Mouse (Mus musculus) adrenal gland, postnatal 14 days (tissue): ENCODE measurements around the gene Rpl35a. TPM values are rescaled to one million over a fixed set of nuclear protein-coding genes. Genes with fewer than 3 reads are reported as not detected.
A peak's percentile ranks its signal among the peaks of the same experiment; 100 is the strongest.

Source experiments
- DNase-seq: peaks from one replicate; pipeline ENCODE4 v3.0.0; 2021; ENCODE audit warnings: mixed read lengths
- long read RNA-seq, 2 experiments: library from polyadenylated mRNA; stranded (forward); transcript quantifications; one replicate each; pipeline ENCODE4 v2.0.0; 2021
- total RNA-seq: library from RNA; stranded (reverse); gene quantifications from 2 replicates; pipeline ENCODE4 v1.2.3, GENCODE M21; 2021

Gene Rpl35a
- total RNA-seq, result 526 and 608 TPM in 2 replicates
- long read RNA-seq, experiment 1, transcript Rpl35a-201 (5 exons, 491 nt), result minor isoform, 13 of 134 reads
- long read RNA-seq, experiment 1, transcript Rpl35a-204 (5 exons, 500 nt), result minor isoform, 17 of 134 reads
- long read RNA-seq, experiment 1, transcript Rpl35a-205 (5 exons, 510 nt), result major isoform, 81 of 134 reads
- long read RNA-seq, experiment 1, transcript Rpl35a-202 (4 exons, 518 nt), result minor isoform, 12 of 134 reads
- long read RNA-seq, experiment 1, partial matches to known transcripts, result 4 of 134 reads
- long read RNA-seq, experiment 1, other reads (novel, unspliced or antisense), result 1 of 134 reads
- long read RNA-seq, experiment 2, transcript Rpl35a-201 (5 exons, 491 nt), result minor isoform, 16 of 144 reads
- long read RNA-seq, experiment 2, transcript Rpl35a-205 (5 exons, 510 nt), result major isoform, 98 of 144 reads
- long read RNA-seq, experiment 2, transcript Rpl35a-202 (4 exons, 518 nt), result minor isoform, 8 of 144 reads
- long read RNA-seq, experiment 2, transcript Rpl35a-204 (5 exons, 500 nt), result minor isoform, 11 of 144 reads
- long read RNA-seq, experiment 2, partial matches to known transcripts, result 9 of 144 reads
- long read RNA-seq, experiment 2, other reads (novel, unspliced or antisense), result 0 of 144 reads

- DNase-seq, result peak; percentile 94
These were observed at the start of gene Rpl35a, which contains the start of gene Iqcg for GRCm38 (mm10) chr16:33056095-33056785. Gene Rpl35a, plus strand, starts transcription at chr16:33056453. Gene Iqcg, minus strand, starts transcription at chr16:33056218.

- no peak for DNase-seq
These were observed 49.4 kb upstream of the Rpl35a start for GRCm38 (mm10) chr16:33006888-33007287.

DNA sequence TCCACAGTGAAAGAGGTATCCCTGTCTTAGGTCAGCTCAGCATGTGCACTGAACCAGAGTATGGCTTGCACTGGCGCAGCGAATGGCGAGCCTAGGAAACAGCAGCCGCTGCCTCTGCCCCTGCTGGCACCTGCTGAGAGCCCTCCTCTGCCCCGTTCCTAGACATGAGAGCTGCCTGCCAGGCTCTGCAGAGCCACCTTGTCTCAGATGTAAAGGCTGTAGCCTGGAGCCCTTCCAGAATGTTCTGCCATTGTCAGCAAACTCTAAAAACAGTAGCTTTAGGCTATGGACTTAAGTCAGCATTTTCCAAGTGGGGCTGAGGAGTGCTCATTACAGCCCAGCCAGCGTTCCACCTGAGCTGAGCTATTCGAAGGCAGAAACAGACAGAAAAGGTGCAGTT, 48.8 kb upstream of the Rpl35a start:
- no peak for DNase-seq

- no peak for DNase-seq
These were observed 46.1 kb upstream of the Rpl35a start for GRCm38 (mm10) chr16:33010166-33010565.

DNA sequence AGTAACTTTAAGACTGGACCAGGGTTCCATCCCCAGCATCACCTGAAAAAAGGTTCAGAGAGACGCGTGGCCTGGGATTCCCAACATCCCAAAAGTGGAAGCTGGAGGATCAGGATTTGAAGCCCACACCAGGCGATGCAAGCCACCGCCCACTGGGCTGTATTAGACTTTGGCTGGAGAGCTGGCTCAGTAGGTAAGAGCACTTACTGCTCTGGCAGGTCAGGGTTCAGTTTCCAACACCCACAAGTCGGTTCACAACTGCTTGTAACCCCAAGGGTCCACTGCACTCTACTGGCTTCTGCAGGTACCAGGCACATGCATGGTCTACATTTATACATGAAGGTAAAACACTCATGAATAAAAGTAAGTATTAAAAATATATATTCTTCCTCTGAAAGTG, 42.5 kb upstream of the Rpl35a start:
- no peak for DNase-seq

GRCm38 (mm10) chr16:33014921-33015320, 41.3 kb upstream of the Rpl35a start:
- no peak for DNase-seq

DNA sequence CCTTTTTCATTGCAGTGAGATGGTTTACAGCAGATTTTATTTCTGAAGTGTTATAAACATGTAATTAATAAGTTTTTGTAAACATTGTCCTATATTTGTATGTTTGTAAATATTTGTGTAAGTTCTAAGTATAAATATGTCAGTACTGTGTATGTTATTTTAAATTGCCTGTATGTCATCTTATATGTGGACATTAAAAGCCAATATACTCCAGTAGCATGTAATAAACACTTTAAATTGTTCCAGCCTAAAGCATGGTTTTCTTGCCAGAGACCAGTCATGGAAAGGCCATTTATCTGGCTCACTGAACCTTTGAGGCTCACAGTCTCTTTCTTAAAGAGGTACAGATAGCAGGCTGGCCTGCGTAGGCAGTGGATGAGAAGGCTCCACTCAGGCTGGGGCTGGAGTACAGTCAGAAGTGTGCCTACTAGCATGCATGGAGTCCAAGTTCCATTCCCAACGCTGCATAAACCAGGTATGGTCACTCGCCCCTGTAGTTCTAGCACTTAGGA, 40.8 kb upstream of the Rpl35a start:
- no peak for DNase-seq

DNA sequence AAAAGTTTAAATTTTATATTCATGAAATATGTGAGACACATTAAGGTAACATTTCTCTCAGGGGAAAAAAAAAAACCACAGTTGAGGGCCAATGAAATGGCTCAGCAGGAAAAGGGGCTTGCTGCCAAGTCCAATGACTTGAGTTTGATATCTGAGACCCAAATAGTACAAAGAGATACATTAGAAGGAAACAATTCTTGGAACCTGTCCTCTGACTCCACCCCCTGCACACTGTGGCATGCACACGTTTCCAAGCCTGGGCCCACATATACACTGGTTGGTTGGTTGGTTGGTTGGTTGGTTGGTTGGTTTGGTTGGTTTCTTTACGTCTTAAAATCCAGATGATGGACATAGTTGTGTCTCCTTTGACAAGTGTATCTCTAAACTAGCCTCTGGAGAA, 40.3 kb upstream of the Rpl35a start:
- DNase-seq, result no peak

- no peak for DNase-seq
These were observed 38.4 kb upstream of the Rpl35a start for GRCm38 (mm10) chr16:33017677-33018349.

DNA sequence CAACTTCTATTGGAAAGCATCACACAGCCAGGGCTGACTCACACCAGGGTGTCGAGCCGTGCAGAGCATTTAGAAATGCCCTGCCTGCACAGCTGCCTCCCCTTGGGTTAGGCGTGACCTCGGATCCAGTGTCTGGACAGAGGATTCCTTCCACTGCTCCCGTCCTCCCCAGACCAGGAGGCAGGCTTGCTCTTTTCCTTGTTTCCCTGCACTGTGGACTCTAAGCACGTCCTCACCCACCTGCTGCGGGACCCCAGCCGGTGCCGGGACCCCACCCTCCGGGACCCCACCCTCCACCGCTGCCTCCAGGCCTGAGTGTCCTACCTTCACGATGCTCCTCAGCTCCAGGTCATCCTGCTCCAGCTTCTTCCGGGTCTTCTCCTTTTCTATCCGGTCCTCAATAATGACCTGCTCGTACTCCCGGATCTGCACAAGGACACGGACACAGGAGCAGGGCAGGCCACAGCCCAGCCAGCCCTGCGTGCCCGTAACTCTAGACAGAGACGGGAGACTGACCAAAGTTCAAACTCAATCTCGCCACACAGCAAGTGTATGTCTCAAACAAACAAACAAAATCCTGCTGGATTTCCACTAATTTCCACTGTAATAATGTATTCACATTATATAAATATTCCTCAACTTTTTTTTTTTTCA, 37.0 kb upstream of the Rpl35a start:
- DNase-seq, result peak; percentile 75

- DNase-seq, result peak; percentile 41
These were observed 34.9 kb upstream of the Rpl35a start for GRCm38 (mm10) chr16:33021381-33021780.

GRCm38 (mm10) chr16:33023750-33024149, 32.5 kb upstream of the Rpl35a start:
- DNase-seq, result peak; percentile 93

DNA sequence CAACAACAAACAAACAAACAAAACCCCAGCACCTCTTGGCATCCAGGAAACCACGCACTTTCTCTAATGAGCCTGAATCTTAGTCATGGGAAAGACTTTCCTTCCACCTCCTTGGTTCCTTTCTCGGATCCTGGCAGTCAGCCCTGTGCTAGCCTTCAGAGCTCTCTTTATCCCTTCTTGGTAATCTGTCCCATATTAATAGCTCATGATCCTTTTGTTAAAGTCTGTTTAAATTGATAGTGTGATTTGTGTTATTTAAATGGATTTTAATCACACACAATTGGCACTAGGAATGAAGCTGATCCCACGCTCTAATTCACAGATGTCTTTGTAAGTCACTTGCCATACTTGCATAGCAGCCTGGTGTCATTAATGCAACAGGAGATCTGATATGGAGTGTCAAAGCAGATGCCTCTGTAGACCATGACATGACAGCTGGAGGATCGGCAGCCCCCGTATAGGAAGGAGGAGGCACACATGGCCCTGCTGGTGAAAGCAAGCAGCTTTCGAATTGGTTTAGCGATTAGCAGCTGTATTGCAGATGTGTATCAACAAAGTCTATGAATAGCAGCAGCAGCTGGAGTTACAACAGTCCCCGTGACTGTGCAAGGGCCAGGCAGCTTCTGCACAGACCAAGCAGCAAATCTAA, 31.7 kb upstream of the Rpl35a start:
- DNase-seq, result peak; percentile 6

- no peak for DNase-seq
These were observed 29.9 kb upstream of the Rpl35a start for GRCm38 (mm10) chr16:33026357-33026756.

DNA sequence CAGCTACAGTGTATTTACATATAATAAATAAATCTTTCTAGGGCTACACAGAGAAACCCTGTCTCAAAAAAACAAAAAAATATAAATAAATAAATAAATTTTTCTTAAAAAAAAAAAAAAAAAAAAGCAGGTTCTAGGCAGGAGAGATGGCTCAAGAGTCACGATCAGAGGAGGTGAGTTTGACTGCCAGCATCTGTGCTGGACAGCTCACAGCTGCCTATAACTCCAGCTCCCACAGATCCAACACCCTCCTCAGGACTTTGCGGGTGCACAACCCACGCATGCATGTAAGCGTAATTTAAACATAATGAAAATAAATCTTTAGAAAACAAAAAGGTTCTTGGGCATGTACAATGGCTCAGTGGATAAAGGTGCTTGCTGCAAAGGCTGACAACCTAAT, 20.2 kb upstream of the Rpl35a start:
- DNase-seq, result no peak

DNA sequence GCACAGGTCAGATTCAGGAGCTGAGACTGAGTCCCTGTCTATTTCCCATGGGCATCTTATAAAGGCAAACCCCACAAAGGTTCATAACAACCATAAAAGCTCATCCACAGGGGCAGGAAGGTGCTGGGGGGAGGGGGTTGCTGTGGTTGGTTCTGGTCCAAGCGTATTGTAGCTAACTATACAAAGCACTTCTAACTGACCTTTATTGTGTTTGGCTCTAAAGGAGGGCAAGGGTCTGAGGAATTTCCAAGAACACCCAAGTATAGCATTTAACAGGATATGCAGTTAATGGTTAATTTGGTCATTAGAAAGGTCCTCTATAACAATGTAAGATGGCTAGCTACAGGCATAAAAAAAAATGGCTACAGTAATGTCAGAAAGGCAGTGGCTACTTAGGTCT, 13.6 kb upstream of the Rpl35a start:
- no peak for DNase-seq

DNA sequence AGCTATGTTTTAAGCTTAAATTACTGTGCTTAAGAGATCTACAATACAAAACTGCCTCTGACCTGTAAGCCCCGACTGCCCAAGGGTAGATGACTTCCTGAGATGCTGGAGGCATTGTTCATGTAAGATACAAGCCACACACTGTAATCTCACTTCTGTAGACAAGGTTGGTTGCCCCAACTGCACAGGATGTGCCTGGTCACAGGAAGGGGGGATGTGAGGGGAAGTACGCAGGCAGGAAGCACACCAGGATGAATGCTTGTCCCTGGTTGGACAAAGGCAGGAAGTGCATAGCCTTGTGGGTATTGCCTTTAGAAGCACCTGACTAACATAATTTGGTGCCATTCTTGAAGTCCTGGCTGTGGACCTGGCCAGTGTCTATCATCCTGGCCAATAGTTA, 13.0 kb upstream of the Rpl35a start:
- DNase-seq, result no peak

DNA sequence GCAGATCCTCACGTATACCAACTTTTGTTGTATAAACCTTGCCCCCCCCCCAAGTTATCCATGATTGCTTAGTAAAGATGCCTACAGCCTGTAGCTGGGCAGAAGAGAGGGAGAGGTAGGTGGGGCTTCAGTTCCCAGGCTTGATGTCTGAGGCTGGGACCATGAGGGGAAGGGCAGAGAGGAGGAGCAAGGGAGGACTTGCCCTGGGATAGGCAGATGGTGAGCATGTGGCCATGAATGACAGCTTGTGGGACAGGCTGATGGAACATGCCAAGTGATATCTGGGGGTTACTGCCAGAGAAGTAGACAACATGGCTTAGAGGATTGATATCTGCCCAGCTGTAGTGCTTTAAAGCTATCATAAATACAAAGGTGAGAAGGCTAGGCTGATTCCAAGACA, 8.2 kb upstream of the Rpl35a start:
- DNase-seq, result no peak

DNA sequence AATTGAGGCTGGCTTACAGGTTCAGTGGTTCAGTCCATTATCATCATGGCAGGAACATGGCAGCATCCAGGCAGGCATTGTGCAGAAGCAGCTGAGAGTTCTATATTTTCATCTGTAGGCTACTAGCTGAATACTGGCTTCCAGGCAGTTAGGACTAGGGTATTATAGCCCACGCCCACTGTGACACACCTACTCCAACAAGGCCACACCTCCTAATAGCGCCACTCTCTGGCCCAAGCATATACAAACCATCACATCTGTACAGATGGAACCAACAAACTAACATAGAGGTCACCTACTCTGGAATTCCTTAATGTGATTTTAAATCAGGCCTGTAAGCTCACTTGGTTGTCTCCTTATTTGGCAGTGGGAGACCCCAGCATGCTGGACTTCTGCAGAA, 7.6 kb upstream of the Rpl35a start:
- no peak for DNase-seq

DNA sequence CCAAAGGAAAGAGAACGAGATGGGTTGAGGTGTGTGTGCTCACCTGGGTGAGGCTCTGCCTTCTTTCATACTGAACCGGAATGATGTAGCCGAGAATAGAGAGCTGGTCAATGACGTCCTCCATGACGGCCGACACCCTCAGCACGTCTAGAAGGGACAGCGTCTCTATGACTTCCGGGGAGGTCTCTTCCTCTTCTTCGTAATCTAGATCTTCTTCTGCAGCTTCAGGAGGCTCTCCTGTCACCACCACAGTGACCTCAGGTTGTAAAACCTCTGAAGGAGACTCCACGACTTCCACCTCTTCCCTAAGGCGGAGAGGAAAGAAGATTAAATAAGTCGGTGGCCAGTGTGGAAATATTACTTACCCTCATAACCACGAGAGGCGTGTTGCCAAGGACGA, 6.4 kb upstream of the Rpl35a start:
- DNase-seq, result no peak

- DNase-seq, result no peak
These were observed 3.1 kb upstream of the Rpl35a start for GRCm38 (mm10) chr16:33053141-33053540.
